Mouse (Mus musculus) erythroblast, embryonic 14.5 days (primary cell): ENCODE data around the gene Cenpx.

Experiments used
- GATA1 ChIP-seq: IDR thresholded peaks from 2 replicates; pipeline ENCODE4 v1.6.1; 2012; ENCODE audit warnings: low read length, inconsistent platforms, mixed read lengths
- TAL1 ChIP-seq: IDR thresholded peaks from 3 replicates; pipeline ENCODE4 v1.6.1; 2012; ENCODE audit warnings: low read length, inconsistent platforms, mixed read lengths

GRCm38 (mm10) chr11:120715131-120715530 is 1.6 kb upstream of the Cenpx start:
- TF ChIP-seq GATA1 = no peak
- TF ChIP-seq TAL1 = no peak
